Mouse (Mus musculus) kidney, adult 9 months (tissue): ENCODE data around the gene Rabep1.
"Not testable (repeated sequence)": the region's sequence is repeated elsewhere in the genome, so short reads cannot be mapped to it uniquely, and the experiment has no call there.

Experiments used
- DNase-seq: peaks from one replicate; pipeline ENCODE4 v3.0.0; 2022

Gene Rabep1

GRCm38 (mm10) chr11:70833408-70833807 lies 11.2 kb upstream of the Rabep1 start:
- DNase-seq: no peak

- DNase-seq: no peak
Observed at GRCm38 (mm10) chr11:70833831-70834230, 10.7 kb upstream of the Rabep1 start.

GRCm38 (mm10) chr11:70835381-70835831 lies 9.2 kb upstream of the Rabep1 start:
- no peak for DNase-seq

- DNase-seq: no peak
Observed at GRCm38 (mm10) chr11:70837031-70837430, 7.5 kb upstream of the Rabep1 start.

GRCm38 (mm10) chr11:70838610-70839009 lies 6.0 kb upstream of the Rabep1 start:
- no peak for DNase-seq

GRCm38 (mm10) chr11:70842983-70843382 lies 1.6 kb upstream of the Rabep1 start:
- DNase-seq: peak; percentile 38

GRCm38 (mm10) chr11:70843701-70844551 lies 652 bp upstream of the Rabep1 start:
- DNase-seq: peak; percentile 40

- no peak for DNase-seq
Observed at GRCm38 (mm10) chr11:70845457-70845978, 940 bp downstream of the Rabep1 start.

- no peak for DNase-seq
Observed at GRCm38 (mm10) chr11:70846029-70846428, 1.5 kb downstream of the Rabep1 start.

- no peak for DNase-seq
Observed at GRCm38 (mm10) chr11:70860371-70860770, 15.8 kb downstream of the Rabep1 start.

GRCm38 (mm10) chr11:70863204-70863603 lies 18.6 kb downstream of the Rabep1 start:
- not testable (repeated sequence) for DNase-seq

GRCm38 (mm10) chr11:70865223-70865622 lies 20.6 kb downstream of the Rabep1 start:
- no peak for DNase-seq

- DNase-seq: no peak
Observed at GRCm38 (mm10) chr11:70869263-70869662, 24.7 kb downstream of the Rabep1 start.

- no peak for DNase-seq
Observed at GRCm38 (mm10) chr11:70869811-70870210, 25.2 kb downstream of the Rabep1 start.

- peak; percentile 92 for DNase-seq
Observed at GRCm38 (mm10) chr11:70870407-70870806, 25.8 kb downstream of the Rabep1 start.

GRCm38 (mm10) chr11:70871110-70871509 lies 26.5 kb downstream of the Rabep1 start:
- DNase-seq: no peak

- DNase-seq: peak; percentile 70
Observed at GRCm38 (mm10) chr11:70871766-70872330, 27.3 kb downstream of the Rabep1 start.

- DNase-seq: peak; percentile 23
Observed at GRCm38 (mm10) chr11:70873846-70874613, 29.5 kb downstream of the Rabep1 start.

- DNase-seq: no peak
Observed at GRCm38 (mm10) chr11:70877670-70878069, 33.1 kb downstream of the Rabep1 start.

- DNase-seq: no peak
Observed at GRCm38 (mm10) chr11:70882905-70883430, 38.4 kb downstream of the Rabep1 start.

- DNase-seq: no peak
Observed at GRCm38 (mm10) chr11:70890643-70891042, 46.1 kb downstream of the Rabep1 start.

- DNase-seq: no peak
Observed at GRCm38 (mm10) chr11:70891616-70892015, 47.0 kb downstream of the Rabep1 start.

- no peak for DNase-seq
Observed at GRCm38 (mm10) chr11:70897680-70898079, 53.1 kb downstream of the Rabep1 start.
